Mouse (Mus musculus) ES-Bruce4 (cell line): ENCODE measurements at regions not wholly inside any gene's neighbourhood (a gene's known extent, or its start where the extent isn't known, plus 50 kb on each side); places are given as distances from the start of the nearest gene placed in this dataset.

Source experiments
- H3K27ac ChIP-seq: 2 replicates; pipeline ENCODE4 v1.5.1; 2012; ENCODE audit warnings: low read length, inconsistent platforms; ENCODE audit not compliant: insufficient read depth
- H3K27me3 ChIP-seq: 2 replicates; pipeline ENCODE4 v1.6.1; 2012; ENCODE audit warnings: mild to moderate bottlenecking, low read length, inconsistent platforms; ENCODE audit not compliant: control insufficient read depth, poor library complexity, insufficient read depth, severe bottlenecking
- H3K36me3 ChIP-seq: 2 replicates; pipeline ENCODE4 v1.6.1; 2012; ENCODE audit warnings: inconsistent platforms, mild to moderate bottlenecking, low read length, moderate library complexity; ENCODE audit not compliant: control insufficient read depth, poor library complexity, insufficient read depth, severe bottlenecking
- H3K4me1 ChIP-seq: one replicate; pipeline ENCODE4 v1.8.1; 2011; ENCODE audit warnings: low read length; ENCODE audit not compliant: control insufficient read depth, insufficient read depth
- H3K4me3 ChIP-seq: 2 replicates; pipeline ENCODE4 v1.5.1; 2011; ENCODE audit warnings: low read depth, mild to moderate bottlenecking, low read length
- H3K9ac ChIP-seq: 2 replicates; pipeline ENCODE4 v1.6.1; 2012; ENCODE audit warnings: low read depth, mild to moderate bottlenecking, inconsistent platforms; ENCODE audit not compliant: poor library complexity, severe bottlenecking
- H3K9me3 ChIP-seq: replicated peaks from 2 replicates; pipeline ENCODE4 v1.6.1; 2012; ENCODE audit warnings: mild to moderate bottlenecking, low read length, inconsistent platforms; ENCODE audit not compliant: control insufficient read depth, poor library complexity, insufficient read depth, severe bottlenecking
- CTCF ChIP-seq: IDR thresholded peaks from one replicate; pipeline ENCODE4 v1.8.1; 2011; ENCODE audit warnings: low read depth, low read length
- EP300 ChIP-seq: IDR thresholded peaks from 2 replicates; pipeline ENCODE4 v1.6.1; 2011; ENCODE audit warnings: low read depth, low read length; ENCODE audit not compliant: insufficient read depth
- POLR2A ChIP-seq: IDR thresholded peaks from one replicate; pipeline ENCODE4 v1.8.1; 2011; ENCODE audit warnings: low read length; ENCODE audit not compliant: insufficient read depth

DNA sequence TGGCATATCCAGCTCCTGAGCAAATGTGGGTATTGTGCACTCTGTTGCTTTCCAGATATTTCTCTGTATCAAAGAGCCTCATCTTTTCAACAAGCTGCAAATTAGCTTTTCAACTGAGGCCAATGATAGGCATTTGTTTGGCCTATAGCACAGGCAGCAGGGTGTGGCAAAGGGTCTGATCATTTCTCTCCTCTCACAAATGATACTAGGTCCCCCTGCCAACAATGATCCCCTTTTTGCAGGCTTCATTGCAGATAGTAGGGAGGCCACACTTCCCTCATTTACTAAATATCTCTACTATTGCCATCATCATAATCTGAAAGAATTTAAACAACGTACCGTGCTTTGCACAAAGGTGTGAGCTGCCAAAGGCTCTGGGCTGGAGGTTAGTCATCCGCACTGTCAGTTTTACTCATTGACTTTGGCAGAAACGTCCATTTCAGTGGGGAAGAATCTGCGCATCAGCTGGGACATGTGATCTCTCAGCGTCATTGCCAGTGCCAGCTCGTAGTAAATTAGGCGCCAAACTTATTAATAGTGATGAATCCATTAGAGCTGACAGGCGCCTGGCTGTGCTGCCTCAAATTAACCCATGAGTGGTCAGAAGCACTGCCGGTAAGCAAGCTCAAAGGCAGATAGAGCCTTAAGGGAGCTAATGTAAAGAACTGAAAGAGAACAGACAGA, 147.4 kb upstream of the Foxq1 start:
- H3K4me1 ChIP-seq, result no peaks in the 10 kb centered on the region
- H3K9ac ChIP-seq, result no peak overlapping the region
- no peak for TF ChIP-seq POLR2A
- TF ChIP-seq EP300, result no peak
- no peak for TF ChIP-seq CTCF
- H3K36me3 ChIP-seq, result no peaks in the 10 kb centered on the region
- no peak overlapping the region for H3K4me3 ChIP-seq
- no peak overlapping the region for H3K27ac ChIP-seq
- no peaks in the 10 kb centered on the region; the same call in 1 of the 2 replicates for H3K27me3 ChIP-seq
- peaks cover 3% of the 10 kb centered on the region; the same call in 1 of the 2 replicates for H3K9me3 ChIP-seq

DNA sequence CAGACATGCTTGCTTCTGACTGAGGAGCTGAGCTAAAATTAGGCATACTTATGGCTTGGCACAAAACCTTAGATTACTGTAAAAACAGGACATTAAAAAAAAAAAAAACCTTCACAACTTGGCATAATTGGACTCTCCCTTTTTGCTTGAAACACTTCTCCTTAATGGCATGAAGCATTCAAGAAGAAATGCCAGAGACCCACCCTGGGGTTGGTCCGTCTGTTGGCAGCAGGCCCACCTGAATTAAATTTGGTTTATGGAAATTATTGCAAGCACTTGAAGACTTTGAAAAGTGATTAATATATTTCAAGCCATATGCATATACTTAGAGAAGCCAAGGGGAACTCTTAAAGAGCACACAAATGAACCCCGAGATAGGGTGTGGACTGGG, 146.8 kb upstream of the Foxq1 start:
- no peak for TF ChIP-seq POLR2A
- TF ChIP-seq CTCF, result no peak
- no peak for TF ChIP-seq EP300
- Histone ChIP-seq H3K9ac (no peak overlapping the region), H3K9me3 (peaks cover 3% of the 10 kb centered on the region; the same call in 1 of the 2 replicates)

DNA sequence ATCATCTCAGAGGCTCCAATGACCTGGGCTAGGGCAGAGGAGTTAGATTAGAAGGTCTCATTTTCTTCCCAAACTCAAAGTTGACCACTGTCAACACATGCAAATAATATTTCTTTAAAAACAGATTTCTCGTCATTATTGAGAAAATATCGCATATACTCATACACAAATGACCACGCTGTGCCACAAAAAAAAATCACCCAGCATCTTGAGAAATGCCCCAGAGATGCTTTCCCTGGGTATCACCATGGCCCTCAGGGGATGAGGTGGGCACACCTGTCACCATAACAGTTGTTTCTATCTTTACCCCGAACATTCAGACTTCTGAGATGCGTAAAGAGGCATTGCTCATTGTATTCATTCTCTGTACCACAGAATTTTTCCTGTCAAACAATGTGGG, 134.4 kb upstream of the Foxq1 start:
- Histone ChIP-seq H3K4me3 (no peak overlapping the region), H3K27ac (no peak overlapping the region), H3K27me3 (no peaks in the 10 kb centered on the region), H3K4me1 (no peaks in the 10 kb centered on the region), H3K9ac (no peak overlapping the region), H3K36me3 (no peaks in the 10 kb centered on the region), H3K9me3 (no peaks in the 10 kb centered on the region)
- TF ChIP-seq CTCF, result no peak
- TF ChIP-seq EP300, result no peak
- no peak for TF ChIP-seq POLR2A

More for the DNA sequence above, 146.8 kb upstream of the Foxq1 start:
- H3K4me1 ChIP-seq, result no peaks in the 10 kb centered on the region
- no peak overlapping the region for H3K4me3 ChIP-seq
- H3K27me3 ChIP-seq, result no peaks in the 10 kb centered on the region; the same call in 1 of the 2 replicates
- H3K36me3 ChIP-seq, result no peaks in the 10 kb centered on the region
- no peak overlapping the region for H3K27ac ChIP-seq

DNA sequence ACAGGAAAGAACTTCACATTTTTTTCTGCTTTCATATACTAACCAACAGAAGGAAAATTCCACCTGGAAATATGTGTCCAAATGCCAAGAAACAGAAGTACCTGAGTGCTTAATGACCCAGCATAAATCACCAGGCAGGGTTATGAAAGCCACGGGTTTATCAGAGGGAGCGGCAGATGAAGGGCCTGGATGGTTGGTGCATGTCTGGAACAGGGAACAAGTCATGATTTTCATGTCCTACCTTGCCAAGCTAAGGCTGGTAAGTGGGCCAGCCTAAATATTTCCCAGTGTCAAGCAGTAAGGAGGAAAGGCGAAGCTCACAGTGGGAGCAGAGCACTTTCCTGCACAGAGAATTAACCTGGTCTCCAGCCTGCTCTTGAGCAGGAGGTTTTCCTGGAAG, 132.3 kb upstream of the Foxq1 start:
- Histone ChIP-seq H3K9ac (no peak overlapping the region), H3K9me3 (no peaks in the 10 kb centered on the region), H3K27me3 (no peaks in the 10 kb centered on the region), H3K4me1 (no peaks in the 10 kb centered on the region), H3K27ac (no peak overlapping the region), H3K36me3 (no peaks in the 10 kb centered on the region), H3K4me3 (no peak overlapping the region)
- TF ChIP-seq CTCF (no peak), EP300 (no peak), POLR2A (no peak)

DNA sequence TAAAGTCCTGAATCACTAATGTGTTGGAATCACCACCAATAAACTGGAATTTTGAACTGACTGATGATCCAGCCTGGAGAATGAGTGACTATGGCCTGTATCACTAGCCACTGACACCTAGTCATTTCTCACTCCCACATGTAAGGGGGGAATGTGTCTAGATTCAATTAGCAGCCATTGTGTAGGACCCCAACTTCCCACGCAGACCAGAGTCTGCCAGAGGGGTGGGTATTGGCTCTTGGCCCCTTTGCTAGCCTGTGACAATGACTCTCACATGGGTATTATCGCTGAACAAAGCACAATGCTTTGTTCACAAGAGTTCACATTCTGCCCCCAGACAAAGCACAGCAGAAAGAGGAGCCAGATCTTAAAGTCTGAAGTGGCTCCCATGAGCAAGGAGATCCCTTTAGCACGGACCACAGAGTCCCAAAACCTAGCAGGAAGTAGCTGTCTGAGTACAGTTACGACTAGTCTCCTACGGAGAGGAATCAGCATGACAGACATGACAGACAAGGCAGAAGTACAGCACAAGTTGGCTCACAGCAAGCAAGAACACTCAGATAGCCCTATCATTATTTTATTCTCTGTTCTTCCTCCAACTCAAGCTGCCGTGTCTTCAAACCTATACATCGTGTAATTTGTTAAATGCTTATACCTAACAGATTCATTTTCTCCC, 130.0 kb upstream of the Foxq1 start:
- H3K9me3 ChIP-seq, result no peaks in the 10 kb centered on the region
- no peaks in the 10 kb centered on the region for H3K4me1 ChIP-seq
- no peak overlapping the region for H3K4me3 ChIP-seq
- H3K9ac ChIP-seq, result no peak overlapping the region
- H3K27ac ChIP-seq, result no peak overlapping the region
- no peaks in the 10 kb centered on the region for H3K36me3 ChIP-seq
- no peak for TF ChIP-seq EP300
- no peak for TF ChIP-seq CTCF
- TF ChIP-seq POLR2A, result no peak
- H3K27me3 ChIP-seq, result no peaks in the 10 kb centered on the region

DNA sequence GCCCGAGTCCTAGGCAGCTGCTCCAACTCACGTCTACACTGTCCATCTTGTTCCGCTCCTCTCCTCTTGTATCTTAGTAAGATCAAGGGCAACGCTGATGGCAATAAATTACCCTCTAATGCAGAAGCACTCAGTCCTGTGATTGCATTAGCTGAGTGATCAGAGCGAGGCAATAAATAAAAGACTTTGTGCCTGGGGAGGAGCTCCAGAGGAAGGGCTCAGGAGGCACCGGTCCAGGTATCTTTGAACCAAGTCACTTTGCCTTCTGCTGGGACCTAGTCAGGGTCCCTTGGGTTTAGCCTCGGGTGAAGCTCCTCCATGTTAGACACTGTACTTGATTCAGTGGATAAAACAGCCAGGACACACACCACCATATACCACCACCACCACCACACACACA, 119.5 kb upstream of the Foxq1 start:
- TF ChIP-seq EP300, result no peak
- TF ChIP-seq POLR2A, result no peak
- TF ChIP-seq CTCF, result no peak

More for the DNA sequence above, 119.5 kb upstream of the Foxq1 start:
- no peaks in the 10 kb centered on the region for H3K9me3 ChIP-seq
- no peak overlapping the region for H3K4me3 ChIP-seq
- H3K27me3 ChIP-seq, result no peaks in the 10 kb centered on the region
- H3K36me3 ChIP-seq, result no peaks in the 10 kb centered on the region
- no peak overlapping the region for H3K9ac ChIP-seq
- no peaks in the 10 kb centered on the region for H3K4me1 ChIP-seq
- no peak overlapping the region for H3K27ac ChIP-seq
